Mouse (Mus musculus): ENCODE results near the gene Nap1l3. TPM values are rescaled to one million over a fixed set of nuclear protein-coding genes. Genes with fewer than 3 reads are reported as not detected.
A peak's percentile ranks its signal among the peaks of the same experiment; 100 is the strongest.

Gene Nap1l3
- 5.6 and 6.0 TPM in 2 replicates for polyA plus RNA-seq (2014; fragmentation: Nextera tagmentation; extraction: Ambion mirVana)

DNA sequence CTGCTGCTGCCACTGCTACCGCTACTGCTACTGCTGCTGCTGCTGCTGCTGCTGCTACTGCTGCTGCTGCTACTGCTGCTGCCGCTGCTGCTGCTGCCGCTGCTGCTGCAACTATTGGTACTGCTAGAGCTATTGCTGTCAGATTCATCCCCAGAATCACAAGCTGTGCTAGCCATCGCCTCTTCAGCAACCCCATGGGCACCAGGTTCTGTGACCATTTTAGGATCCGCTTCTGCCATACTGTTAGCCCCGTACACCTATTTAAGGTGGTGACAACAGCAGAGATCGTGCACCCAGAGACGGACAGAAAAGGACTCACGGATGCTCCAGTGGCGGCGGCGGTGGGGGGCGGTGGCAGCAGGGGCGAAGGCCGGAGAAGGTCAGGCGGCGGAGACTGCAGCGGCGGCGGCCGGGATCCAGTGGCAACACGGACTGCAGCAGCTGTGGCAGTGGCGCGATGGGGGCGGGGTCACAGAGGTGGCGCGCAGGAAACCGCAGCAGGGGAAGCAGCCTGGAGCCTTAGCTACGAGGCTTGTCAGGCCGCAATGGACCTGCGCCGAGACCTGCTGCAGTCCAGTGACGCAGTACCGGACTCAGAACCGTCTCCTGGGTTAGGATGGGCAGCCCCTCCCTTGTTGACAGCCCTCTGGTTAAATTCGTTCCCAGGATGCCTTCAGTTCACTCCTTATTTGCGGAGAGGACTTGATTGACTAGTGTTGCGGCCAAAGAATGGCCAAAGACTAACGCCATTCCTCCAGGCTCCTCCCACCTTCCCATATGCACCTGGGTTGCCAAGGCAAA, at the start of gene Nap1l3:
Gene Nap1l3, minus strand, starts transcription at position 621 of the 801 bp plus-strand sequence.
- Histone ChIP-seq H3K4me1 (ENCODE audit: control insufficient read depth, insufficient read depth, low read length) (no peaks in the 10 kb centered on the region), H3K27ac (replicated peaks; ENCODE audit: low read depth, low read length) (no peak within 1 kb of the TSS), H3K9ac (ENCODE audit: low read length) (peak within 1 kb of the TSS; percentile 49; the same call in 1 of the 2 replicates), H3K27me3 (ENCODE audit: control insufficient read depth, insufficient read depth, low read length) (no peaks in the 10 kb centered on the region), H3K4me2 (ENCODE audit: low read depth, severe bottlenecking) (peak within 1 kb of the TSS; percentile 43), H3K4me3 (ENCODE audit: low read depth, low read length) (peak within 1 kb of the TSS; percentile 45), H3K36me3 (ENCODE audit: control insufficient read depth, insufficient read depth, low read length) (no peaks in the 10 kb centered on the region), H3K9me3 (ENCODE audit: control insufficient read depth, low read length) (no peaks in the 10 kb centered on the region)
- ATAC-seq (ENCODE audit: insufficient number of reproducible peaks, low FRiP score, low TSS enrichment, low read depth), result peak; percentile 96
- 6% methylated on average over 36 of the region's 39 CpGs for WGBS
- DNase-seq (ENCODE audit: low spot score), result peak; percentile 66

DNA sequence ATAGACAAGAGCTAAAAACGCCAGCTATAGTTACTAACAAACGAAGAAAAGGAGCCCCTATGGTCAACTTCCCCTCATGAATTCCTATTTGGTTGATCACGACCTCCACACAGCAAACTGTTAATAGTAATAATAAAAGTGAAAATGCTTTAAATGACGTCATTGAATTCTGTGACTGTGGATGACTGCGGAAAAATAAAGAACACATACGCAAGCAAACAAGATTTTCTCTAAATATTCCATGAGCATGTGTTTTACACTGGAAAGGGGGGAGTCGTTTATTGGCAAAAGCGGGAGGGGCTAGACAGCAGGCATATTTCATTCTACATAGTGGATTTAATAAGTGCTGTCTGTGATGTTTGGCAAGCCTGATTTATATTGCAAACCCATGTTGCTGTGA, 451 bp upstream of the Nap1l3 start:
- Histone ChIP-seq H3K4me1 (ENCODE audit: control insufficient read depth, insufficient read depth, low read length) (no peaks in the 10 kb centered on the region), H3K4me2 (ENCODE audit: low read depth, severe bottlenecking) (peak overlapping the region; percentile 31), H3K9me3 (ENCODE audit: control insufficient read depth, low read length) (no peaks in the 10 kb centered on the region), H3K27me3 (ENCODE audit: control insufficient read depth, insufficient read depth, low read length) (no peaks in the 10 kb centered on the region), H3K9ac (ENCODE audit: low read length) (no peak overlapping the region), H3K36me3 (ENCODE audit: control insufficient read depth, insufficient read depth, low read length) (no peaks in the 10 kb centered on the region), H3K4me3 (ENCODE audit: low read depth, low read length) (peak overlapping the region; percentile 45), H3K27ac (replicated peaks; ENCODE audit: low read depth, low read length) (no peak overlapping the region)
- WGBS, result 21% methylated on average over 8 of the region's 8 CpGs
- no peak for ATAC-seq (ENCODE audit: insufficient number of reproducible peaks, low FRiP score, low TSS enrichment, low read depth)
- no peak for DNase-seq (ENCODE audit: low spot score)
